Mouse (Mus musculus): ENCODE data around the gene Rpl11.

DNA sequence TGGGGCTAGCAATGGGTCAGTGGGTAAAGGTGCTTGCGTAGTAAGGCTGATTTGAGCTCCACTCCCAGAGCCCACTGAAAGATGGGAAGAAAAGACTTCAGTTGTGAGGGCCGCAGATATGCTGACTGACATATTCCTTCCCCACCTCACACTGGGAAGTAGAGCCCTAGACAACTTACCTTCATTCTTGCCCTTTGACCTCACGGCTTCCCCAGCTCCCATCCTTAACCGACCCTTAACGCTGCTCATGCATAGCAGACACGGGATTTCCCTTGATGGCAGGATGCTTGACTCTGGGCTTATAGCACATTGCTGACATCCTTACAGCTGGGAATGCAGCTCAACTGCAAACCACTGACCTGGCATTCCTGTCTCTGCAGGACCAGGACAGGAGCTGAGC, 6.3 kb downstream of the Rpl11 start:
- TF ChIP-seq CTCF (IDR thresholded peaks at IDR 0.05; ENCODE audit: extremely low read depth, insufficient read length, insufficient replicate concordance, low read depth, low read length) = no peak
- TF ChIP-seq POLR2A (IDR thresholded peaks at IDR 0.05; ENCODE audit: low read depth, low read length) = no peak
